Mouse (Mus musculus) pancreas, adult 10 weeks (tissue): ENCODE data around the gene Cyp27a1. TPM values are rescaled to one million over a fixed set of nuclear protein-coding genes. Genes with fewer than 3 reads are reported as not detected.

Source experiments
- polyA plus RNA-seq: library from polyadenylated mRNA; stranded (reverse); fragments of 350-450 nt; fragmentation: Illumina TruSeq; extraction: RNeasy Lipid Tissue Mini Kit (QIAGEN cat#74804); gene quantifications from one replicate; pipeline ENCODE4 v1.2.3, GENCODE M21; 2015; ENCODE audit warnings: low read depth, low replicate concordance; ENCODE audit not compliant: insufficient read depth

Gene Cyp27a1
- 17.1 TPM for polyA plus RNA-seq

DNA sequence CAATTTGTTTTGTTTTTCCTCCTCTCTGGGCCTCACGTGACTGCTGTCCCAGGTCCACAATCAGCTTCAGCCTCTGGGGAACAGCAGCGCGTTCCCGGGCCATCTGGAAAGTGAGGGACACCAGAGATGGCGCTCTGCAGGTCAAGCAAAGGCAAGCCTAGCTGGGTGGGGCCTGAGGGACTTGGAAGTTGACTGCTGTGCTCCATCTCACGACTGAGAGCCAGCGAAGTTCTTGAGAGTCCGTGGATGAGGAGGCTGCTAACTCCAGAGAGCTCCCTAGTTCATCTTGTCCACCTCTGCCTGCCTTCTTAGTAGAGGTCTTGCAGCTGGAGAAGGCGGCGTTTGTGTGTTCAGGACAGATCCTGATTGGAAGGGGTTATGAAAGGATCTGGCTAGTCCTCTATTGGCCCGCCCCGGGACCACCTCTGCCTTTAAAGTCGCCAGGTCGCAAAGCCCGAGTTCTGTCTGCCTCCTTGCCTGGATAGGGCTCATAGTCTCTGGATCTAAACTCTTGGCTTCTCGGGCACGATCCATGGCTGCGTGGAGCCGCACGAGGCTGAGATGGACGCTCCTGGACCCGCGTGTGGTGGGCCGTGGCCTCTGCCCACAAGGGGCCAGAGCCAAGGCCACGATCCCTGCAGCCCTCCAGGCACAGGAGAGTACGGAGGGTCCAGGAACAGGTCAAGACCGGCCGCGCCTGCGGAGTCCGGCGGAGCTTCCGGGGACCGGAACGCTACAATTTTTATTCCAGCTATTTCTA lies at the start of gene Cyp27a1:
Gene Cyp27a1, plus strand, starts transcription at position 476 of the 760 bp plus-strand sequence.

GRCm38 (mm10) chr1:74748643-74749271 lies 35.4 kb downstream of the Cyp27a1 start, which contains the start of gene Prkag3:
TSS of gene Prkag3 (minus strand) at chr1:74749221.

GRCm38 (mm10) chr1:74771845-74771930 lies 58.3 kb downstream of the Cyp27a1 start, which contains the start of gene Wnt6:
TSS of gene Wnt6 (plus strand) at chr1:74771892.

Other genes starting within 250 kb of the Cyp27a1 start
- 3.5 TPM for gene Cnot9, start 207.5 kb upstream of the Cyp27a1 start, polyA plus RNA-seq
- gene Plcd4, start 170.7 kb upstream of the Cyp27a1 start, polyA plus RNA-seq = not detected
- 1.4 TPM for gene Usp37, start 169.3 kb upstream of the Cyp27a1 start, polyA plus RNA-seq
- gene Zfp142, start 125.3 kb upstream of the Cyp27a1 start, polyA plus RNA-seq = 3.1 TPM
- 3.8 TPM for gene Bcs1l, start 125.3 kb upstream of the Cyp27a1 start, polyA plus RNA-seq
- 30.5 TPM for gene Rnf25, start 112.2 kb upstream of the Cyp27a1 start, polyA plus RNA-seq
- gene Stk36, start 112.1 kb upstream of the Cyp27a1 start, polyA plus RNA-seq = 1.3 TPM
- gene Ttll4, start 51.8 kb upstream of the Cyp27a1 start, polyA plus RNA-seq = 6.9 TPM
- gene Prkag3, start 35.6 kb downstream of the Cyp27a1 start, polyA plus RNA-seq = not detected
- 0.41 TPM for gene Wnt6, start 58.3 kb downstream of the Cyp27a1 start, polyA plus RNA-seq
- not detected for gene Wnt10a, start 77.9 kb downstream of the Cyp27a1 start, polyA plus RNA-seq
- gene Cdk5r2, start 141.4 kb downstream of the Cyp27a1 start, polyA plus RNA-seq = 0.76 TPM
- 0.76 TPM for gene Fev, start 171.8 kb downstream of the Cyp27a1 start, polyA plus RNA-seq
- 2.2 TPM for gene Cryba2, start 179.6 kb downstream of the Cyp27a1 start, polyA plus RNA-seq
- not detected for gene Cfap65, start 222.0 kb downstream of the Cyp27a1 start, polyA plus RNA-seq
- gene Ihh, start 238.1 kb downstream of the Cyp27a1 start, polyA plus RNA-seq = not detected